Mouse (Mus musculus) urinary bladder, adult 2 months (tissue): ENCODE results near the gene Ptch1. TPM values are rescaled to one million over a fixed set of nuclear protein-coding genes. Genes with fewer than 3 reads are reported as not detected.
A peak's percentile ranks its signal among the peaks of the same experiment; 100 is the strongest.

Source experiments
- DNase-seq: peaks from one replicate; pipeline ENCODE4 v3.0.0; 2022; ENCODE audit warnings: low spot score
- polyA plus RNA-seq: library from polyadenylated mRNA; depleted of rRNA; stranded (reverse); fragments of >200 nt; gene quantifications from 2 replicates; pipeline ENCODE4 v1.2.3, GENCODE M21; 2012; rRNA removed

Ptch1 gene
- 29.6 and 42.7 TPM in 2 replicates for polyA plus RNA-seq

GRCm38 (mm10) chr13:63573256-63573835, at the start of gene Ptch1:
Gene Ptch1 (minus strand): TSS chr13:63573598.
- DNase-seq, result no peak

- DNase-seq, result no peak
Observed at GRCm38 (mm10) chr13:63621301-63621700, 47.9 kb upstream of the Ptch1 start.

- DNase-seq, result no peak
Observed at GRCm38 (mm10) chr13:63613201-63613600, 39.8 kb upstream of the Ptch1 start.

- no peak for DNase-seq
Observed at GRCm38 (mm10) chr13:63609734-63610133, 36.3 kb upstream of the Ptch1 start.

- DNase-seq, result no peak
Observed at GRCm38 (mm10) chr13:63597593-63597992, 24.2 kb upstream of the Ptch1 start.

- DNase-seq, result no peak
Observed at GRCm38 (mm10) chr13:63595869-63596268, 22.5 kb upstream of the Ptch1 start.

- DNase-seq, result no peak
Observed at GRCm38 (mm10) chr13:63593469-63594050, 20.2 kb upstream of the Ptch1 start.

- DNase-seq, result no peak
Observed at GRCm38 (mm10) chr13:63592755-63593154, 19.4 kb upstream of the Ptch1 start.

- DNase-seq, result no peak
Observed at GRCm38 (mm10) chr13:63574601-63575000, 1.2 kb upstream of the Ptch1 start.

- no peak for DNase-seq
Observed at GRCm38 (mm10) chr13:63572453-63573255, 744 bp downstream of the Ptch1 start.

GRCm38 (mm10) chr13:63572111-63572452, 1.3 kb downstream of the Ptch1 start:
- DNase-seq, result no peak

- DNase-seq, result no peak
Observed at GRCm38 (mm10) chr13:63570456-63570855, 2.9 kb downstream of the Ptch1 start.

- DNase-seq, result no peak
Observed at GRCm38 (mm10) chr13:63569396-63569756, 4.0 kb downstream of the Ptch1 start.

- no peak for DNase-seq
Observed at GRCm38 (mm10) chr13:63568741-63569395, 4.5 kb downstream of the Ptch1 start.

GRCm38 (mm10) chr13:63568306-63568705, 5.1 kb downstream of the Ptch1 start:
- DNase-seq, result no peak

GRCm38 (mm10) chr13:63567677-63568293, 5.6 kb downstream of the Ptch1 start:
- DNase-seq, result peak; percentile 93

GRCm38 (mm10) chr13:63566018-63567015, 7.1 kb downstream of the Ptch1 start:
- peak; percentile 62 for DNase-seq

- peak; percentile 52 for DNase-seq
Observed at GRCm38 (mm10) chr13:63565320-63566017, 7.9 kb downstream of the Ptch1 start.

- peak; percentile 74 for DNase-seq
Observed at GRCm38 (mm10) chr13:63564626-63565319, 8.6 kb downstream of the Ptch1 start.
